Mouse (Mus musculus): ENCODE measurements around the gene Plppr1. TPM values are rescaled to one million over a fixed set of nuclear protein-coding genes. Genes with fewer than 3 reads are reported as not detected.
A peak's percentile ranks its signal among the peaks of the same experiment; 100 is the strongest.

Plppr1 gene
- polyA plus RNA-seq (2012; rRNA removed), result 2.8 and 3.2 TPM in 2 replicates
- polyA plus RNA-seq (2014; fragmentation: Nextera tagmentation; extraction: Ambion mirVana), result 5.0 and 6.3 TPM in 2 replicates

DNA sequence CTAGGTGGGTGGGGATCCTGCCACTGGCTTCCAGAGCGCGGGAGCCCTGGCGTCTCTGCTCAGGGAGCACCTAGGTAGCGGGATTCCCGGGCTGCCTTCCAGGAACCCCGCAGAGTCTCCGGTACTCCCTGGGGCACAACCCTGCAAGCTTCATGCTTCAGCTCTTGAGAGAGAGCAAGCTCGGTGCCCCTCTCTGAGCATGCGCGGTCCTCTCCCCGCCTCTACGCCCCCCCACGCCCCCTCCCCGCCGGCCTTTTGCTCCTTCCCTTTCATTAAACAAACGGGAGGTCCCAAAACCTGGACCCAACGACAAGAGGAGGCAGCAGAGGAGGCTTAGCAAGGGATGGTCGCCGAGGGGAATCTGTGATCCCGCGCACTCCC, at the start of gene Plppr1:
Plppr1 (plus strand) TSS at position 253 of the 381 bp plus-strand sequence.
- ATAC-seq (ENCODE audit: low FRiP score, low read depth) (peak; percentile 84), DNase-seq (ENCODE audit: low spot score) (peak; percentile 67)
- H3K9me3 ChIP-seq (ENCODE audit: control insufficient read depth, low read length), result no peaks in the 10 kb centered on the region
- 2% methylated on average over 10 of the region's 21 CpGs for WGBS
- H3K4me1 ChIP-seq (ENCODE audit: control insufficient read depth, insufficient read depth, low read length), result peaks cover 2% of the 10 kb centered on the region; the same call in 1 of the 2 replicates
- no peak for TF ChIP-seq POLR2A (IDR thresholded peaks at IDR 0.05; ENCODE audit: borderline replicate concordance, extremely low read depth, insufficient read depth, insufficient read length)
- peak within 1 kb of the TSS; percentile 65 for H3K4me3 ChIP-seq (replicated peaks; ENCODE audit: low read length)
- peaks cover 11% of the 10 kb centered on the region; the same call in 1 of the 2 replicates for H3K27me3 ChIP-seq (ENCODE audit: control insufficient read depth, insufficient read depth, low read length)
- H3K4me2 ChIP-seq (replicated peaks; ENCODE audit: low read depth, low read length, severe bottlenecking), result peak within 1 kb of the TSS; percentile 97
- peak within 1 kb of the TSS; percentile 66 for H3K9ac ChIP-seq (ENCODE audit: low read depth, low read length, severe bottlenecking)
- no peaks in the 10 kb centered on the region for H3K36me3 ChIP-seq (ENCODE audit: control insufficient read depth, insufficient read depth, low read length)
- no peak within 1 kb of the TSS for H3K27ac ChIP-seq (replicated peaks; ENCODE audit: low read depth, low read length)

DNA sequence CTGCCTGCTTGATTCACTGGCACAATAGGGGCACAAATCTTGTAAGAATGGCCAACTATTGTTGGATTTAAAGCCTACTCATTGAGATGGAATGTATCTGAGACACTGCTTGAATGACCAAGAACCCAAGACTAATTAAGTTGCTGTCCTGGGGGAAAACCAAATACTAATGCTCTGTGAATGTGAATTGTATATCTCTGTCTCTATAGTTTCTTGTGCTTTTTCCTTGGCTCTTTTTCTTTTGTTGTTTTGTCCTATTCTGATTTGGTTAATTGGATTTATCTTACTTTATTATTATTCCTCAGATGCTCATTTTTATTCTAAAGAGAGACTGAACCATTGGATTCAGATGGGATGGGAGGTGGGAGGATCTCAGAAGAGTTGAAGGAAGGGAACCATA, 42.4 kb upstream of the Plppr1 start:
- Histone ChIP-seq H3K4me3 (replicated peaks; ENCODE audit: low read length) (no peak overlapping the region), H3K4me2 (replicated peaks; ENCODE audit: low read depth, low read length, severe bottlenecking) (no peak overlapping the region), H3K9ac (ENCODE audit: low read depth, low read length, severe bottlenecking) (no peak overlapping the region), H3K9me3 (ENCODE audit: control insufficient read depth, low read length) (no peaks in the 10 kb centered on the region), H3K27ac (replicated peaks; ENCODE audit: low read depth, low read length) (no peak overlapping the region), H3K4me1 (ENCODE audit: control insufficient read depth, insufficient read depth, low read length) (no peaks in the 10 kb centered on the region), H3K36me3 (ENCODE audit: control insufficient read depth, insufficient read depth, low read length) (no peaks in the 10 kb centered on the region), H3K27me3 (ENCODE audit: control insufficient read depth, insufficient read depth, low read length) (no peaks in the 10 kb centered on the region)
- no peak for TF ChIP-seq POLR2A (IDR thresholded peaks at IDR 0.05; ENCODE audit: borderline replicate concordance, extremely low read depth, insufficient read depth, insufficient read length)
- DNase-seq (ENCODE audit: low spot score), result no peak
- ATAC-seq (ENCODE audit: low FRiP score, low read depth), result no peak

DNA sequence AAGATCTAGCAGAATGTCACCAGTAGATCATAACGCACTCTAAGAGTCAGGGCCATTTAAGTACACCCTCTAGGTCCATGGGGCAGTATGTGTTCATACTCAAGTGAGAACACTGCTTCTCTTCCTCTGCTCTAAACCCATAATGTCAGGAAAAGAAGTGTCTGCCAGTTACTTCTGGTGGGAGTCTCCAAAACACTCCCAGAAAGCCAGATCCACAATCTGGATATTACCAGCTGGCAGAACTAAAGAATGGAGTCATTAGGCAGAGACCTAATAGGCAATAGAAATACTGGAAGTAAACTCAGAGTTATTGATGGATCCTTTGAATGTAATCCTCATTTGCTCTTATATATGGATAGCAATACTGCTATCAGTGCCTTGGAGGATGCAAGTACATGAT, 35.9 kb upstream of the Plppr1 start:
- ATAC-seq (ENCODE audit: low FRiP score, low read depth), result no peak
- H3K27ac ChIP-seq (replicated peaks; ENCODE audit: low read depth, low read length), result no peak overlapping the region
- no peak overlapping the region for H3K4me3 ChIP-seq (replicated peaks; ENCODE audit: low read length)
- no peak for DNase-seq (ENCODE audit: low spot score)
- TF ChIP-seq POLR2A (IDR thresholded peaks at IDR 0.05; ENCODE audit: borderline replicate concordance, extremely low read depth, insufficient read depth, insufficient read length), result no peak
- H3K9ac ChIP-seq (ENCODE audit: low read depth, low read length, severe bottlenecking), result no peak overlapping the region
- WGBS, result 100% methylated on average over 1 of the region's 1 CpGs
- no peaks in the 10 kb centered on the region for H3K9me3 ChIP-seq (ENCODE audit: control insufficient read depth, low read length)
- no peaks in the 10 kb centered on the region for H3K4me1 ChIP-seq (ENCODE audit: control insufficient read depth, insufficient read depth, low read length)
- no peak overlapping the region for H3K4me2 ChIP-seq (replicated peaks; ENCODE audit: low read depth, low read length, severe bottlenecking)
- no peaks in the 10 kb centered on the region for H3K27me3 ChIP-seq (ENCODE audit: control insufficient read depth, insufficient read depth, low read length)
- no peaks in the 10 kb centered on the region for H3K36me3 ChIP-seq (ENCODE audit: control insufficient read depth, insufficient read depth, low read length)

DNA sequence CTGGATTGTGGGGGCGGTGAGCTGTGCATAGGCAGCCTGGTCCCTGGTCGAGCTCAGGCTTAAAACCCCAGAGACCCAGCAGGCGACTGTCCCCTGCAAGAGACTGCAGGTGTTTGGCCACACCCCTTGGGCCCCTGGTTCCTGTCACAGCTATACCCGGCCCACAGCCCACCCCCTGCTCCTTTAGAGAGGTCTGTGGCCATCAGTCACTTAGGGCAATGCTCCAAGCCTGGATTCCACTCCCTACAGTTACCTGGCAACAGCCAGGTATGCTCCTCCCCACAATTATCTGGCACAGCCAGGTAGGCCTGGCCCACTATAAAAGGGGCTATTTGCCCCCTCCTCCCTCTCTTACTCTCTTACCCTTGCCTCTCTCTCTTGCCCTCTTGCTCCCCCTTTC, 20.8 kb upstream of the Plppr1 start:
- Histone ChIP-seq H3K4me2 (replicated peaks; ENCODE audit: low read depth, low read length, severe bottlenecking) (no peak overlapping the region), H3K4me1 (ENCODE audit: control insufficient read depth, insufficient read depth, low read length) (no peaks in the 10 kb centered on the region), H3K4me3 (replicated peaks; ENCODE audit: low read length) (no peak overlapping the region), H3K36me3 (ENCODE audit: control insufficient read depth, insufficient read depth, low read length) (no peaks in the 10 kb centered on the region), H3K9ac (ENCODE audit: low read depth, low read length, severe bottlenecking) (no peak overlapping the region), H3K9me3 (ENCODE audit: control insufficient read depth, low read length) (no peaks in the 10 kb centered on the region), H3K27me3 (ENCODE audit: control insufficient read depth, insufficient read depth, low read length) (no peaks in the 10 kb centered on the region), H3K27ac (replicated peaks; ENCODE audit: low read depth, low read length) (no peak overlapping the region)
- 60% methylated on average over 4 of the region's 4 CpGs for WGBS
- no peak for DNase-seq (ENCODE audit: low spot score)
- no peak for TF ChIP-seq POLR2A (IDR thresholded peaks at IDR 0.05; ENCODE audit: borderline replicate concordance, extremely low read depth, insufficient read depth, insufficient read length)
- no peak for ATAC-seq (ENCODE audit: low FRiP score, low read depth)

DNA sequence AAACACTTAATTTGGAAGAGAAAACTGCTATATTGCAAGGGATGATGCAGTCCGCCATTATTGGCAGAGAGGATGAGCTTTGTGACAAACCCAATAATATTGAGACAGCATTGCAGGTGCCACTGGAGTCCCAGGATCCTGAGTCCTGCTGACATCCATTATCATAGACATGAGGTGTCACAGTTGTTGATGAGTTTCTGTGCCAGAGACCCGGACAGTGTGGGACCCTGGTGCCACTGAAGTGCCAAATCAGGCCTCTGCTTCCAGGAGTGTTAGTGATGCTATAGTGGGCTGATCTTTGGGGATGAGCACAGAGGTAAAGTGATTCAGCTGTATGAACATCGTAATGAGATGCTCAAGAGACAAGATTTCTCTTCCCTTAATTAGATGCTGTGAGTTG, 19.2 kb upstream of the Plppr1 start:
- Histone ChIP-seq H3K9me3 (ENCODE audit: control insufficient read depth, low read length) (no peaks in the 10 kb centered on the region), H3K4me2 (replicated peaks; ENCODE audit: low read depth, low read length, severe bottlenecking) (no peak overlapping the region), H3K36me3 (ENCODE audit: control insufficient read depth, insufficient read depth, low read length) (no peaks in the 10 kb centered on the region), H3K27me3 (ENCODE audit: control insufficient read depth, insufficient read depth, low read length) (no peaks in the 10 kb centered on the region), H3K4me3 (replicated peaks; ENCODE audit: low read length) (no peak overlapping the region), H3K27ac (replicated peaks; ENCODE audit: low read depth, low read length) (no peak overlapping the region), H3K4me1 (ENCODE audit: control insufficient read depth, insufficient read depth, low read length) (no peaks in the 10 kb centered on the region), H3K9ac (ENCODE audit: low read depth, low read length, severe bottlenecking) (no peak overlapping the region)
- ATAC-seq (ENCODE audit: low FRiP score, low read depth) (no peak), DNase-seq (ENCODE audit: low spot score) (no peak)
- 83% methylated on average over 3 of the region's 3 CpGs for WGBS
- TF ChIP-seq POLR2A (IDR thresholded peaks at IDR 0.05; ENCODE audit: borderline replicate concordance, extremely low read depth, insufficient read depth, insufficient read length), result no peak

DNA sequence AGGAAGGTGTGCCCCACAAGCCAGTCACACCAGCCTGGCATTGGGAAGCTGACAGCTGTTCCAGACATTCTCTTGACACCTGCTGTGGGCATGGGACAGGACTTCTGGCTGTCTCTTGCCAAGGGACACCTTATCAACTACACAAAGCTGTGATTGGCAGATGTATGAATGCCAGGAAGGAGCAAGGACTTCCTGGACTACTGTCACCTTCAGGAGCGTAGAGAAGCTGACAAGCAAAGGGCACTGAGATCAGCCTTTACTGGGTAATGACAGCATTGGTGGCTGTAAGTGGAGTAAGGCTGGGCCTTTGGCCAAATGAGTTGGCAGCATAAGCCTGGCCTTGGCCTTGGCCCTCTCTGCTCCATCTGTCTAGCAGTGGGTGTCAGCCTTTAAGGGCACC, 17.4 kb upstream of the Plppr1 start:
- no peaks in the 10 kb centered on the region for H3K36me3 ChIP-seq (ENCODE audit: control insufficient read depth, insufficient read depth, low read length)
- DNase-seq (ENCODE audit: low spot score), result no peak
- H3K9me3 ChIP-seq (ENCODE audit: control insufficient read depth, low read length), result no peaks in the 10 kb centered on the region
- no peaks in the 10 kb centered on the region for H3K27me3 ChIP-seq (ENCODE audit: control insufficient read depth, insufficient read depth, low read length)
- H3K27ac ChIP-seq (replicated peaks; ENCODE audit: low read depth, low read length), result no peak overlapping the region
- no peak for ATAC-seq (ENCODE audit: low FRiP score, low read depth)
- no peak overlapping the region for H3K4me3 ChIP-seq (replicated peaks; ENCODE audit: low read length)
- no peak for TF ChIP-seq POLR2A (IDR thresholded peaks at IDR 0.05; ENCODE audit: borderline replicate concordance, extremely low read depth, insufficient read depth, insufficient read length)
- WGBS, result 74% methylated on average over 1 of the region's 1 CpGs
- no peak overlapping the region for H3K4me2 ChIP-seq (replicated peaks; ENCODE audit: low read depth, low read length, severe bottlenecking)
- H3K4me1 ChIP-seq (ENCODE audit: control insufficient read depth, insufficient read depth, low read length), result no peaks in the 10 kb centered on the region
- no peak overlapping the region for H3K9ac ChIP-seq (ENCODE audit: low read depth, low read length, severe bottlenecking)

Data from limb, embryonic 14.5 days (tissue).